Mouse (Mus musculus) forelimb bud, embryonic 11.5 days (tissue): ENCODE measurements around the gene Zfp341.

Source experiments
- DNase-seq: peaks from one replicate; pipeline ENCODE4 v3.0.0-alpha.2; 2012; ENCODE audit warnings: low read depth, low spot score

Gene Zfp341

GRCm38 (mm10) chr2:154613118-154614115, at the start of gene Zfp341, which contains the start of gene 4930519P11Rik:
Gene Zfp341, plus strand, starts transcription at chr2:154613297.
Gene 4930519P11Rik, minus strand, starts transcription at chr2:154613437.
- DNase-seq: peak; percentile 88

- no peak for DNase-seq
Observed at GRCm38 (mm10) chr2:154563612-154564170, 49.4 kb upstream of the Zfp341 start.

GRCm38 (mm10) chr2:154565562-154565961, 47.5 kb upstream of the Zfp341 start:
- no peak for DNase-seq

GRCm38 (mm10) chr2:154566641-154567040, 46.5 kb upstream of the Zfp341 start:
- no peak for DNase-seq

- no peak for DNase-seq
Observed at GRCm38 (mm10) chr2:154567766-154568165, 45.3 kb upstream of the Zfp341 start.

GRCm38 (mm10) chr2:154568329-154569070, 44.6 kb upstream of the Zfp341 start:
- DNase-seq: no peak

GRCm38 (mm10) chr2:154569071-154569748, 43.9 kb upstream of the Zfp341 start:
- DNase-seq: peak; percentile 35

GRCm38 (mm10) chr2:154569836-154570286, 43.2 kb upstream of the Zfp341 start, which contains the start of gene E2f1:
Gene E2f1, minus strand, starts transcription at chr2:154569892.
- DNase-seq: peak; percentile 96

GRCm38 (mm10) chr2:154570666-154571065, 42.4 kb upstream of the Zfp341 start:
- no peak for DNase-seq

- DNase-seq: no peak
Observed at GRCm38 (mm10) chr2:154571266-154571665, 41.8 kb upstream of the Zfp341 start.

GRCm38 (mm10) chr2:154571976-154572375, 41.1 kb upstream of the Zfp341 start:
- DNase-seq: no peak

- DNase-seq: no peak
Observed at GRCm38 (mm10) chr2:154572996-154573395, 40.1 kb upstream of the Zfp341 start.

- no peak for DNase-seq
Observed at GRCm38 (mm10) chr2:154574271-154574670, 38.8 kb upstream of the Zfp341 start.

GRCm38 (mm10) chr2:154576876-154577743, 36.0 kb upstream of the Zfp341 start:
- DNase-seq: no peak

- no peak for DNase-seq
Observed at GRCm38 (mm10) chr2:154577744-154578067, 35.4 kb upstream of the Zfp341 start.

GRCm38 (mm10) chr2:154580586-154580985, 32.5 kb upstream of the Zfp341 start:
- DNase-seq: no peak

- DNase-seq: no peak
Observed at GRCm38 (mm10) chr2:154581421-154581820, 31.7 kb upstream of the Zfp341 start.

GRCm38 (mm10) chr2:154583906-154584872, 28.9 kb upstream of the Zfp341 start:
- DNase-seq: no peak

GRCm38 (mm10) chr2:154584931-154585601, 28.0 kb upstream of the Zfp341 start:
- DNase-seq: no peak
